Mouse (Mus musculus) intestine, embryonic 16.5 days (tissue): ENCODE results near the gene Slc28a3. TPM values are rescaled to one million over a fixed set of nuclear protein-coding genes. Genes with fewer than 3 reads are reported as not detected.

Experiments
- ATAC-seq: fragments of 200-750 bp; cut with Nextera tagmentation; 2 replicates; pipeline ENCODE4 v1.8.0; 2017; ENCODE audit warnings: moderate TSS enrichment, moderate library complexity
- H3K27ac ChIP-seq: fragments of 300-500 bp; sonication (generic); 2 replicates; pipeline ENCODE4 v1.5.1; 2014; ENCODE audit warnings: mild to moderate bottlenecking, low read length
- H3K27me3 ChIP-seq: fragments of 300-500 bp; sonication (generic); replicated peaks from 2 replicates; pipeline ENCODE4 v1.6.1; 2014; ENCODE audit warnings: low read length, control low read depth, mixed read lengths; ENCODE audit not compliant: control insufficient read depth, insufficient read depth
- H3K36me3 ChIP-seq: fragments of 300-500 bp; sonication (generic); 2 replicates; pipeline ENCODE4 v1.6.1; 2014; ENCODE audit warnings: low read length, control low read depth; ENCODE audit not compliant: control insufficient read depth, insufficient read depth
- H3K4me1 ChIP-seq: fragments of 300-500 bp; sonication (generic); 2 replicates; pipeline ENCODE4 v1.6.1; 2014; ENCODE audit warnings: low read length, control low read depth, mixed read lengths; ENCODE audit not compliant: control insufficient read depth, insufficient read depth
- H3K4me2 ChIP-seq: fragments of 300-500 bp; sonication (generic); 2 replicates; pipeline ENCODE4 v1.6.1; 2014; ENCODE audit warnings: low read depth, low read length, control low read depth
- H3K4me3 ChIP-seq: fragments of 300-500 bp; sonication (generic); 2 replicates; pipeline ENCODE4 v1.5.1; 2014; ENCODE audit warnings: mild to moderate bottlenecking, low read length
- H3K9ac ChIP-seq: fragments of 300-500 bp; sonication (generic); 2 replicates; pipeline ENCODE4 v1.6.1; 2014; ENCODE audit warnings: low read depth, low read length
- H3K9me3 ChIP-seq: fragments of 300-500 bp; sonication (generic); 2 replicates; pipeline ENCODE4 v1.6.1; 2016; ENCODE audit warnings: low read length, control low read depth; ENCODE audit not compliant: control insufficient read depth
- WGBS: fragments of 180-500 bp; shearing (Covaris S2); extraction: QIAGEN DNeasy Blood & Tissue Kit; methylation state at CpG from one replicate; pipeline ENCODE4 v1.1.7; 2014; 5-methylcytosine and 5-hydroxymethylcytosine counted together
- polyA plus RNA-seq: library from polyadenylated mRNA; unstranded; fragments of >200 nt; fragmentation: Nextera tagmentation; extraction: Ambion mirVana; gene quantifications from 2 replicates; pipeline ENCODE4 v1.2.1, GENCODE M21; 2015

Gene Slc28a3
- polyA plus RNA-seq, 1 experiment from 2014 or later, result 0.43 TPM

- WGBS, result 90% methylated on average over 9 of the region's 9 CpGs
- Histone ChIP-seq H3K27ac (no peak overlapping the region), H3K36me3 (no peaks in the 10 kb centered on the region), H3K9ac (no peak overlapping the region), H3K9me3 (no peaks in the 10 kb centered on the region), H3K4me1 (peaks cover 4% of the 10 kb centered on the region; the same call in 1 of the 2 replicates), H3K4me2 (no peak overlapping the region), H3K27me3 (no peaks in the 10 kb centered on the region; the same call in 1 of the 2 replicates), H3K4me3 (no peak overlapping the region)
- ATAC-seq, result no peak
Observed at GRCm38 (mm10) chr13:58521331-58522030, 89.2 kb downstream of the Slc28a3 start.

- H3K27ac ChIP-seq, result no peak overlapping the region
- H3K9me3 ChIP-seq, result no peaks in the 10 kb centered on the region
- ATAC-seq, result no peak
- no peak overlapping the region for H3K4me3 ChIP-seq
- H3K9ac ChIP-seq, result no peak overlapping the region
- 60% methylated on average over 7 of the region's 7 CpGs for WGBS
- peaks cover 4% of the 10 kb centered on the region; the same call in 1 of the 2 replicates for H3K4me1 ChIP-seq
- no peaks in the 10 kb centered on the region for H3K36me3 ChIP-seq
- no peak overlapping the region for H3K4me2 ChIP-seq
- no peaks in the 10 kb centered on the region; the same call in 1 of the 2 replicates for H3K27me3 ChIP-seq
Observed at GRCm38 (mm10) chr13:58520580-58521330, 89.9 kb downstream of the Slc28a3 start.

DNA sequence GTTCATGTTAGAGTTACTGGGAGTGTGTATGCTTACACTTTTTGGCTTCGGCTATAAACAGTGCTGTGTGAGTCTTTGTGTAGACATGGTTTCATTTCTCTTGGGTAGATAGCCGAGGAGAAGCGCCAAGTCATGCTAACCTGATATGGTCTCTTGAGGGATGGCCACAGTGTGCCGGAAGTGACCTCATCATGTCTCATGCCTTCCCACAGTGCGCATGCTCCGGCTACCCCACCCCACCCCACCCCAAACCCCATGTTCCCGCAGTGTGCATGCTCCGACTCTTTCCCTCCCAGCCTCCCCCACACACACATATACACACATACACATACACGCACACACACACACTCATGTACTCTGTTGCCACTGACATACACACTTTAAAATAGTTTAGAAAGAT, 90.6 kb downstream of the Slc28a3 start:
- Histone ChIP-seq H3K36me3 (no peaks in the 10 kb centered on the region), H3K9me3 (no peaks in the 10 kb centered on the region), H3K9ac (no peak overlapping the region), H3K4me1 (peaks cover 4% of the 10 kb centered on the region; the same call in 1 of the 2 replicates), H3K27ac (no peak overlapping the region), H3K4me2 (no peak overlapping the region), H3K27me3 (no peaks in the 10 kb centered on the region; the same call in 1 of the 2 replicates), H3K4me3 (no peak overlapping the region)
- 86% methylated on average over 9 of the region's 9 CpGs for WGBS
- 0 out of 2 replicates have a peak, but pooled peaks have one; percentile 33 for ATAC-seq

DNA sequence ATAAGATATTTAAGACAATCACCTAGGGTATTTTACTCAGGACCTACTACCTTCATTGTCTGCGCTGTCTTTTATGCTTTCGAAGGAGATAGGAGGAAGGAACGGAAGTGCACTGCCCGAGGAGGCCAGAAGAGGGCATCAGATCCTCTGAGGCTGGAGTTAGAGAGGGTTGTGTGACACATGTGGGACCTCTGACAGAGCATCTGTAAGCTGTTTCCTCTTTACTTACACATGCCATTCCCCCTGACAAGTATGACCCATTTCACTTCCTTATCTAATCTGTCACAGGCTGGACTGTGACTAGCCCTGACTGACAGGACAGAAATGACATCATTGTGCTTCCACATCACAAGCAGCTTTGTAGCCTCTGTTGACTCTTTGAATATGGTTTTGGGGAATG, 94.4 kb downstream of the Slc28a3 start:
- H3K4me3 ChIP-seq, result no peak overlapping the region
- H3K4me1 ChIP-seq, result no peaks in the 10 kb centered on the region
- no peak for ATAC-seq
- H3K9me3 ChIP-seq, result no peaks in the 10 kb centered on the region
- H3K27me3 ChIP-seq, result no peaks in the 10 kb centered on the region
- H3K9ac ChIP-seq, result no peak overlapping the region
- no peaks in the 10 kb centered on the region for H3K36me3 ChIP-seq
- WGBS, result 94% methylated on average over 4 of the region's 4 CpGs
- no peak overlapping the region for H3K27ac ChIP-seq
- H3K4me2 ChIP-seq, result no peak overlapping the region

DNA sequence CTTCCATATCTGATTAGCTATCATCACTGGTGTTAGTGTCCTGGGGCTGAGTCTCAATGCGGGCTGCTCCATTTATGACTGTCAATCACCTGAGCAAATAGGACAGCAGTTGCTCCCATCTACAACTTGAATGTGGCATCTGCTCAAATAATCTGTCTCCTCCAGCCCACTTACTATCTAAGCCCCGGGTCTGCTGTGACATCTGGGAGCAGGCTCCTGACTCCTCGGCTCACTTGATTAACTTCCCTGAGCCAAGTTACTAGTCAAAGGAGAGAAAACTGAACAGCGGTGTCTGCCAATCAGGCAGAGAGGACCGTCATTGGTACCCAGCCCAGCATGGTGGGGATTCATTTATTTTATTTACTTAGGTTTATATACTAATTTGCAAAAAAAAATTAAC, 95.0 kb downstream of the Slc28a3 start:
- 91% methylated on average over 5 of the region's 5 CpGs for WGBS
- no peak overlapping the region for H3K9ac ChIP-seq
- H3K27ac ChIP-seq, result no peak overlapping the region
- H3K27me3 ChIP-seq, result no peaks in the 10 kb centered on the region
- no peak for ATAC-seq
- no peaks in the 10 kb centered on the region for H3K36me3 ChIP-seq
- no peak overlapping the region for H3K4me2 ChIP-seq
- H3K4me1 ChIP-seq, result no peaks in the 10 kb centered on the region
- no peak overlapping the region for H3K4me3 ChIP-seq
- no peaks in the 10 kb centered on the region for H3K9me3 ChIP-seq

DNA sequence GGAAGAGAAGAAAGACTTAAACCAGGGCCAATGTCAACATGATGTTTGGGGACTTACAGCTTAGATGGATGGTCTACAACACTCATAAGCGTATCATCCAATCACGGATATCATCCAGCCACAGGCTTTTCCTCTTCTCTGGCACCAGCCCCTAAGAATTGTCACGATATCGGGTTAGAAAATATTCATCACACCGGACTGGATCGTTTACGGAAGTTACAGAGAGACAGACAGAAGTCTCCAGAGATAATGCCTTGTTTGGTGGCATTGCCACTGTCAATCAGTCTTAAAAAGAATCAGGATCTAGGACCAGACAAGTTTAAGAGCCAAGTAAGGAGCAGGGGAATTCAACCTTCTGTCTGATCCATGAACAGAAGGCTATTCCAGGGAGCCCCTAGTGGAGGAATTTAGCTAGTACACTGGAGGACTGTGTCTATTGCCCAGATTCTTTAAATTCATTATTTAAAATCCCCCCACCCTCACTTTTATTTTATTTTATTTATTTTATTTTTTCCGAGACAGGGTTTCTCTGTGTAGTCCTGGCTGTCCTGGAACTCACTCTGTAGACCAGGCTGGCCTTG, 96.4 kb downstream of the Slc28a3 start:
- no peak for ATAC-seq
- Histone ChIP-seq H3K4me3 (no peak overlapping the region), H3K27ac (no peak overlapping the region), H3K27me3 (no peaks in the 10 kb centered on the region), H3K9ac (no peak overlapping the region), H3K36me3 (no peaks in the 10 kb centered on the region), H3K4me1 (no peaks in the 10 kb centered on the region), H3K4me2 (no peak overlapping the region), H3K9me3 (no peaks in the 10 kb centered on the region)
- 82% methylated on average over 8 of the region's 8 CpGs for WGBS

- no peak overlapping the region for H3K27ac ChIP-seq
- H3K9me3 ChIP-seq, result no peaks in the 10 kb centered on the region
- no peak overlapping the region for H3K9ac ChIP-seq
- no peaks in the 10 kb centered on the region for H3K4me1 ChIP-seq
- ATAC-seq, result no peak
- H3K4me2 ChIP-seq, result no peak overlapping the region
- H3K27me3 ChIP-seq, result no peaks in the 10 kb centered on the region
- no peak overlapping the region for H3K4me3 ChIP-seq
- no peaks in the 10 kb centered on the region for H3K36me3 ChIP-seq
- 78% methylated on average over 2 of the region's 2 CpGs for WGBS
Observed at GRCm38 (mm10) chr13:58511926-58512325, 98.8 kb downstream of the Slc28a3 start.

- no peaks in the 10 kb centered on the region for H3K27me3 ChIP-seq
- ATAC-seq, result no peak
- H3K4me3 ChIP-seq, result no peak overlapping the region
- no peaks in the 10 kb centered on the region for H3K4me1 ChIP-seq
- no peak overlapping the region for H3K4me2 ChIP-seq
- H3K9me3 ChIP-seq, result no peaks in the 10 kb centered on the region
- H3K27ac ChIP-seq, result no peak overlapping the region
- H3K36me3 ChIP-seq, result no peaks in the 10 kb centered on the region
- 86% methylated on average over 9 of the region's 9 CpGs for WGBS
- no peak overlapping the region for H3K9ac ChIP-seq
Observed at GRCm38 (mm10) chr13:58511248-58511647, 99.4 kb downstream of the Slc28a3 start.

- no peak overlapping the region for H3K9ac ChIP-seq
- H3K4me2 ChIP-seq, result no peak overlapping the region
- no peak overlapping the region for H3K27ac ChIP-seq
- ATAC-seq, result no peak
- no peaks in the 10 kb centered on the region for H3K36me3 ChIP-seq
- H3K27me3 ChIP-seq, result no peaks in the 10 kb centered on the region
- H3K4me1 ChIP-seq, result no peaks in the 10 kb centered on the region
- no peak overlapping the region for H3K4me3 ChIP-seq
- no peaks in the 10 kb centered on the region for H3K9me3 ChIP-seq
- WGBS, result 41% methylated on average over 3 of the region's 3 CpGs
Observed at GRCm38 (mm10) chr13:58509241-58509640, 101.4 kb downstream of the Slc28a3 start.
